Mouse (Mus musculus) cortical plate, adult 2 months (tissue): ENCODE results near the gene Ppp1r26. TPM values are rescaled to one million over a fixed set of nuclear protein-coding genes. Genes with fewer than 3 reads are reported as not detected.
A peak's percentile ranks its signal among the peaks of the same experiment; 100 is the strongest.

ENCODE experiments used
- H3K27ac ChIP-seq: fragments of 200-500 bp; 2 replicates; pipeline ENCODE4 v1.5.1; 2012; ENCODE audit warnings: low read length, control low read depth, inconsistent platforms; ENCODE audit not compliant: insufficient read depth
- H3K4me1 ChIP-seq: fragments of 200-500 bp; 2 replicates; pipeline ENCODE4 v1.6.1; 2011; ENCODE audit warnings: low read length; ENCODE audit not compliant: control insufficient read depth, insufficient read depth
- H3K4me3 ChIP-seq: fragments of 200-500 bp; 2 replicates; pipeline ENCODE4 v1.5.1; 2011; ENCODE audit warnings: mild to moderate bottlenecking, low read length, control low read depth; ENCODE audit not compliant: insufficient read depth
- CTCF ChIP-seq: fragments of 200-500 bp; IDR thresholded peaks from 2 replicates; pipeline ENCODE4 v1.5.1; 2011; ENCODE audit warnings: mild to moderate bottlenecking, control low read depth, low read length; ENCODE audit not compliant: insufficient read depth; ENCODE audit errors: extremely low read depth
- POLR2A ChIP-seq: fragments of 200-500 bp; IDR thresholded peaks from 2 replicates; pipeline ENCODE4 v1.6.1; 2011; ENCODE audit warnings: mild to moderate bottlenecking, low read length, control low read depth; ENCODE audit not compliant: insufficient read depth; ENCODE audit errors: extremely low read depth
- polyA plus RNA-seq: library from polyadenylated mRNA; depleted of rRNA; stranded (reverse); fragments of >200 nt; gene quantifications from 2 replicates; pipeline ENCODE4 v1.2.3, GENCODE M21; 2012; rRNA removed

Gene Ppp1r26
- polyA plus RNA-seq = 15.3 and 15.7 TPM in 2 replicates

GRCm38 (mm10) chr2:28446515-28447314 is at the start of gene Ppp1r26:
Gene Ppp1r26, plus strand, starts transcription at chr2:28446800.
- TF ChIP-seq POLR2A (no peak), CTCF (no peak)
- peak within 1 kb of the TSS; percentile 73 for H3K4me3 ChIP-seq
- peak within 1 kb of the TSS; percentile 75; the same call in 1 of the 2 replicates for H3K27ac ChIP-seq
- H3K4me1 ChIP-seq = peaks cover 2% of the 10 kb centered on the region; the same call in 1 of the 2 replicates

GRCm38 (mm10) chr2:28396928-28397327 is 49.7 kb upstream of the Ppp1r26 start:
- H3K4me3 ChIP-seq = no peak overlapping the region
- H3K27ac ChIP-seq = no peak overlapping the region
- TF ChIP-seq CTCF (no peak), POLR2A (no peak)
- no peaks in the 10 kb centered on the region for H3K4me1 ChIP-seq

- Histone ChIP-seq H3K4me1 (no peaks in the 10 kb centered on the region), H3K4me3 (no peak overlapping the region), H3K27ac (no peak overlapping the region)
- TF ChIP-seq CTCF = no peak
- TF ChIP-seq POLR2A = no peak
These were observed 49.0 kb upstream of the Ppp1r26 start for GRCm38 (mm10) chr2:28397417-28398119.

DNA sequence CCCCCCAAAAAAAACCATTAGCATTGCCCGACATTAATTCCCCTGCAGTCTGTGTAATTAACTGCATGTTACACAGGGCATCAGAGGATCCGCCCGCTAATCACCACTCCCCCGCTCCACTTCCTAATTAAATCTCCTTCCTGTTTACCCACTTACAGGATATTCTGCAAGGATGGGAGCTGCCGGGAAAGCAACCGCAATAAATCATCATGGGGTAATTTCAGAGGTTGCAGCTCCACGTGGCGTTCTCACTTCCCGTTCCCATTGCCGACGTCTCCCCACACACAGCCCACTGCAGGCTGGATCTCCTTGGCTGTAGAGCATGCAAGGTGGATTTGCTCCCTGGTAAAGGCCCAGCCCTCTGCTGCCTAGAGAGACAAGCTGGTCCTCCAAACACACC is 45.0 kb upstream of the Ppp1r26 start:
- H3K4me3 ChIP-seq = no peak overlapping the region
- H3K27ac ChIP-seq = no peak overlapping the region
- no peak for TF ChIP-seq POLR2A
- no peak for TF ChIP-seq CTCF
- H3K4me1 ChIP-seq = no peaks in the 10 kb centered on the region

DNA sequence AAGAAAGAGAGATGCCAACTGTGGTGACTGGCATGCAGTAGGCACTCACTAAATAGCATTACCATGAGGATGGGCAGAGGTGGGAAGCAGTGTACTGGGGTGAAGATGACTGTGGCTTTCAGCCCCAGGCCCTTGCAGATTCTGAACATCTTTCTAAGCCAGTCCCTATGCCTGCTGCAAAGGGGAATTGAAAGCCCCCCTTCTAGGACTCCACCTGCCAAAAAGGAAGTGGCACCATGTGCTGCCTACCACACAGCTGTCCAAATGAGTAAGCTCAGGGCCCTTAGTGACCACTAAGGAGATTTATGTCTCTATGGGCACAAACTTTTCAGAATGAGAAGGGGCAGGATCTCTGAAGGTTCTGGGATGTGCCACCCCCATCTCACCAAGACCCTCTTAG is 44.5 kb upstream of the Ppp1r26 start:
- TF ChIP-seq CTCF = no peak
- no peak for TF ChIP-seq POLR2A

GRCm38 (mm10) chr2:28407796-28408195 is 38.8 kb upstream of the Ppp1r26 start:
- Histone ChIP-seq H3K4me3 (no peak overlapping the region), H3K4me1 (peaks cover 1% of the 10 kb centered on the region; the same call in 1 of the 2 replicates), H3K27ac (no peak overlapping the region)
- no peak for TF ChIP-seq POLR2A
- no peak for TF ChIP-seq CTCF

More for the DNA sequence above, 44.5 kb upstream of the Ppp1r26 start:
- Histone ChIP-seq H3K4me3 (no peak overlapping the region), H3K27ac (no peak overlapping the region), H3K4me1 (no peaks in the 10 kb centered on the region)

DNA sequence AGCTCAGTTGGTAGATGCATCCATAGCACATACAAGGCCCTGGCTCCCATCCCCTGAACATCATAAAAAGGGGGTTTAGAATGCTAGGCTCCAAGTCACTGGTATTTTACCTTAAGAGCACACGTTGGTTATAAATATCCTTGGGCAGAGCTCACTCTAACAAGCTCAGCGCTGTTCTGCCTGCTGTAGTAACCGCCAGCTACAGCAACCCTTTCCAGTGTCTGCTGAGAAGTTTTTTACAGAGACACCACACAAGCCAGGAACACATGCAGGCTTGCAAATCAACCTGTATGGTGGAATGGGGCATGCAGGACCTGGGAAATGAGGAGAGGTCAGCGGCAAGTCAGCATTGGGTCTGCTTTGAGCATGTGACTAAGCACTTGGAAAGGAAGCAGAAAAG is 37.5 kb upstream of the Ppp1r26 start:
- no peak for TF ChIP-seq CTCF
- no peak for TF ChIP-seq POLR2A
- Histone ChIP-seq H3K4me1 (peaks cover 5% of the 10 kb centered on the region), H3K27ac (no peak overlapping the region), H3K4me3 (no peak overlapping the region)

DNA sequence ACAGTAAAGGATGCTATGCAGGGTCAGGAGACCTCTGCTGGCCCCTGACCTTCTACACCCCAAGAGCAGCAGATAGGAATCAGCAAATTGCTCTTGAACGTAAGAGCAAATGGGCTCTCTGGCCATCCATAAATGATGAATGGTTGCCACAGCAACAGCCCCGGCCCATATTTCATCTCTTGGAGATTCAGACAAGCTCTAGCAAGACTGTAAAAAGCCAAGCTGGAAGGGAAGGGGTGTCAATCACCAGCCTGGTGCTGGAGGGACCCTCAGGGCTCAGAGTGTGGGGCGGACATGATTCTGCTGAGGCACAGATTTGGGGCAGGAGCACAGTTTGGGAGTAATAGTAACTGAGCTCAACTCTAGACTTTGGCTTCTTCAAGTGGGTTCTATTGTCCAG is 37.0 kb upstream of the Ppp1r26 start:
- TF ChIP-seq CTCF (no peak), POLR2A (no peak)
- Histone ChIP-seq H3K4me1 (peaks cover 6% of the 10 kb centered on the region), H3K4me3 (no peak overlapping the region), H3K27ac (no peak overlapping the region)

DNA sequence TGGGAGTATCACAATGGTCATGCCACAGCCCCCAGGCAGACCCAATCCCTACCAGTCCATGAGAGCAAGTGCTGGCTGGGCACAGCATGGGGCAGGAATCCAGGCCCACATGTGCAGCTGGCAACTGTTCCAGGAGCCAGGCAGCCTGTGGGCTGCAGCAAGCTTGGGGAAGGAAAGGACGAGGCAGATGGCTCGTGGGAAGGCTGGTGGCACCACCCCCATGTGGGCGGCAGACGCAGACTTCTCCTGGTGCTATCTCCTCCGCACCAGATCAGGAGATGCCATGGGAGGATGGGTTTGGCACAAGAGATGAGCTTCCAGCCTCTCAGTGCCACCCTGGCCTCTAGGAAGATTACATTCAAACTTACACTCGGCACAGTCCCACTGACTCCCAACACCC is 33.7 kb upstream of the Ppp1r26 start:
- TF ChIP-seq POLR2A (no peak), CTCF (no peak)
- Histone ChIP-seq H3K4me1 (peaks cover 12% of the 10 kb centered on the region), H3K4me3 (no peak overlapping the region), H3K27ac (peak overlapping the region; percentile 33)
